Mouse (Mus musculus): Measurements from ENCODE around the gene Itga9.

- no peak for TF ChIP-seq POLR2A (IDR thresholded peaks at IDR 0.05; ENCODE audit: low read depth, low read length)
- TF ChIP-seq CTCF (conservative IDR thresholded peaks at IDR 0.05; ENCODE audit: insufficient read depth, insufficient read length, low read depth, low read length): no peak
These were observed 4.6 kb downstream of the Itga9 start for GRCm38 (mm10) chr9:118611111-118611541.
